Mouse (Mus musculus): Measurements from ENCODE around the gene Fbxw5. TPM values are rescaled to one million over a fixed set of nuclear protein-coding genes. Genes with fewer than 3 reads are reported as not detected.
A peak's percentile ranks its signal among the peaks of the same experiment; 100 is the strongest.

Fbxw5 gene
- polyA plus RNA-seq, 1 experiment from 2014 or later = 88.3 TPM

GRCm38 (mm10) chr2:25501593-25502486, 1.3 kb downstream of the Fbxw5 start, which contains the start of gene C8g:
TSS of gene C8g (minus strand) at chr2:25501719.
- H3K27ac ChIP-seq (ENCODE audit: low read depth, low read length) = no peak within 1 kb of the TSS
- WGBS = 80% methylated on average over 20 of the region's 20 CpGs
- peaks cover 8% of the 10 kb centered on the region; the same call in 1 of the 2 replicates for H3K4me1 ChIP-seq (ENCODE audit: control insufficient read depth, insufficient read depth, low read length)
- H3K9ac ChIP-seq (ENCODE audit: low read length) = peak within 1 kb of the TSS; percentile 78
- DNase-seq (ENCODE audit: low spot score) (no peak), ATAC-seq (ENCODE audit: insufficient read depth, low FRiP score, low TSS enrichment) (no peak)
- no peaks in the 10 kb centered on the region for H3K9me3 ChIP-seq (ENCODE audit: control insufficient read depth, low read length)
- peak within 1 kb of the TSS; percentile 84 for H3K4me2 ChIP-seq (ENCODE audit: low read depth)
- H3K4me3 ChIP-seq (ENCODE audit: low read depth, low read length) = peak within 1 kb of the TSS; percentile 67
- no peaks in the 10 kb centered on the region for H3K27me3 ChIP-seq (ENCODE audit: control insufficient read depth, insufficient read depth, low read length)
- peaks cover 9% of the 10 kb centered on the region for H3K36me3 ChIP-seq (ENCODE audit: control insufficient read depth, insufficient read depth, low read length)

- H3K9me3 ChIP-seq (ENCODE audit: control insufficient read depth, low read length) = no peaks in the 10 kb centered on the region
- no peak overlapping the region for H3K4me3 ChIP-seq (ENCODE audit: low read depth, low read length)
- DNase-seq (ENCODE audit: low spot score) = no peak
- no peak overlapping the region for H3K9ac ChIP-seq (ENCODE audit: low read length)
- H3K36me3 ChIP-seq (ENCODE audit: control insufficient read depth, insufficient read depth, low read length) = peaks cover 9% of the 10 kb centered on the region
- no peaks in the 10 kb centered on the region for H3K27me3 ChIP-seq (ENCODE audit: control insufficient read depth, insufficient read depth, low read length)
- WGBS = 87% methylated on average over 3 of the region's 3 CpGs
- peaks cover 8% of the 10 kb centered on the region; the same call in 1 of the 2 replicates for H3K4me1 ChIP-seq (ENCODE audit: control insufficient read depth, insufficient read depth, low read length)
- no peak overlapping the region for H3K4me2 ChIP-seq (ENCODE audit: low read depth)
- ATAC-seq (ENCODE audit: insufficient read depth, low FRiP score, low TSS enrichment) = no peak
- no peak overlapping the region for H3K27ac ChIP-seq (ENCODE audit: low read depth, low read length)
Measured at GRCm38 (mm10) chr2:25502726-25503125, 2.2 kb downstream of the Fbxw5 start.

GRCm38 (mm10) chr2:25504538-25504937, 4.0 kb downstream of the Fbxw5 start:
- 98% methylated on average over 19 of the region's 19 CpGs for WGBS
- ATAC-seq (ENCODE audit: insufficient read depth, low FRiP score, low TSS enrichment) = no peak
- Histone ChIP-seq H3K9ac (ENCODE audit: low read length) (no peak overlapping the region), H3K27me3 (ENCODE audit: control insufficient read depth, insufficient read depth, low read length) (no peaks in the 10 kb centered on the region), H3K4me2 (ENCODE audit: low read depth) (no peak overlapping the region), H3K4me1 (ENCODE audit: control insufficient read depth, insufficient read depth, low read length) (peaks cover 8% of the 10 kb centered on the region; the same call in 1 of the 2 replicates), H3K27ac (ENCODE audit: low read depth, low read length) (no peak overlapping the region), H3K4me3 (ENCODE audit: low read depth, low read length) (no peak overlapping the region), H3K9me3 (ENCODE audit: control insufficient read depth, low read length) (no peaks in the 10 kb centered on the region), H3K36me3 (ENCODE audit: control insufficient read depth, insufficient read depth, low read length) (peaks cover 9% of the 10 kb centered on the region)
- DNase-seq (ENCODE audit: low spot score) = no peak

GRCm38 (mm10) chr2:25505000-25505399, 4.5 kb downstream of the Fbxw5 start:
- WGBS = 71% methylated on average over 1 of the region's 1 CpGs
- peaks cover 8% of the 10 kb centered on the region; the same call in 1 of the 2 replicates for H3K4me1 ChIP-seq (ENCODE audit: control insufficient read depth, insufficient read depth, low read length)
- ATAC-seq (ENCODE audit: insufficient read depth, low FRiP score, low TSS enrichment) (no peak), DNase-seq (ENCODE audit: low spot score) (no peak)
- H3K36me3 ChIP-seq (ENCODE audit: control insufficient read depth, insufficient read depth, low read length) = peaks cover 9% of the 10 kb centered on the region
- no peak overlapping the region for H3K4me2 ChIP-seq (ENCODE audit: low read depth)
- no peak overlapping the region for H3K9ac ChIP-seq (ENCODE audit: low read length)
- no peak overlapping the region for H3K27ac ChIP-seq (ENCODE audit: low read depth, low read length)
- no peaks in the 10 kb centered on the region for H3K27me3 ChIP-seq (ENCODE audit: control insufficient read depth, insufficient read depth, low read length)
- no peaks in the 10 kb centered on the region for H3K9me3 ChIP-seq (ENCODE audit: control insufficient read depth, low read length)
- H3K4me3 ChIP-seq (ENCODE audit: low read depth, low read length) = no peak overlapping the region

GRCm38 (mm10) chr2:25505860-25506259, 5.3 kb downstream of the Fbxw5 start:
- no peaks in the 10 kb centered on the region for H3K9me3 ChIP-seq (ENCODE audit: control insufficient read depth, low read length)
- H3K27me3 ChIP-seq (ENCODE audit: control insufficient read depth, insufficient read depth, low read length) = no peaks in the 10 kb centered on the region
- H3K36me3 ChIP-seq (ENCODE audit: control insufficient read depth, insufficient read depth, low read length) = peaks cover 9% of the 10 kb centered on the region
- 95% methylated on average over 4 of the region's 4 CpGs for WGBS
- no peak overlapping the region for H3K4me2 ChIP-seq (ENCODE audit: low read depth)
- ATAC-seq (ENCODE audit: insufficient read depth, low FRiP score, low TSS enrichment) = no peak
- no peak overlapping the region for H3K9ac ChIP-seq (ENCODE audit: low read length)
- DNase-seq (ENCODE audit: low spot score) = no peak
- no peak overlapping the region for H3K27ac ChIP-seq (ENCODE audit: low read depth, low read length)
- H3K4me3 ChIP-seq (ENCODE audit: low read depth, low read length) = no peak overlapping the region
- peaks cover 8% of the 10 kb centered on the region; the same call in 1 of the 2 replicates for H3K4me1 ChIP-seq (ENCODE audit: control insufficient read depth, insufficient read depth, low read length)

- Histone ChIP-seq H3K4me3 (ENCODE audit: low read depth, low read length) (no peak overlapping the region), H3K4me2 (ENCODE audit: low read depth) (no peak overlapping the region), H3K27ac (ENCODE audit: low read depth, low read length) (no peak overlapping the region), H3K27me3 (ENCODE audit: control insufficient read depth, insufficient read depth, low read length) (no peaks in the 10 kb centered on the region), H3K4me1 (ENCODE audit: control insufficient read depth, insufficient read depth, low read length) (0 out of 2 replicates have a peak, but pooled peaks cover 1% of the 10 kb centered on the region), H3K9ac (ENCODE audit: low read length) (no peak overlapping the region), H3K36me3 (ENCODE audit: control insufficient read depth, insufficient read depth, low read length) (peaks cover 9% of the 10 kb centered on the region), H3K9me3 (ENCODE audit: control insufficient read depth, low read length) (no peaks in the 10 kb centered on the region)
- ATAC-seq (ENCODE audit: insufficient read depth, low FRiP score, low TSS enrichment) (no peak), DNase-seq (ENCODE audit: low spot score) (no peak)
- 37% methylated on average over 5 of the region's 5 CpGs for WGBS
Measured at GRCm38 (mm10) chr2:25506964-25507363, 6.4 kb downstream of the Fbxw5 start.

GRCm38 (mm10) chr2:25509912-25510311, 9.4 kb downstream of the Fbxw5 start:
- 68% methylated on average over 3 of the region's 3 CpGs for WGBS
- peaks cover 4% of the 10 kb centered on the region for H3K36me3 ChIP-seq (ENCODE audit: control insufficient read depth, insufficient read depth, low read length)
- H3K4me1 ChIP-seq (ENCODE audit: control insufficient read depth, insufficient read depth, low read length) = no peaks in the 10 kb centered on the region
- H3K9ac ChIP-seq (ENCODE audit: low read length) = no peak overlapping the region
- no peak for ATAC-seq (ENCODE audit: insufficient read depth, low FRiP score, low TSS enrichment)
- H3K27me3 ChIP-seq (ENCODE audit: control insufficient read depth, insufficient read depth, low read length) = no peaks in the 10 kb centered on the region
- H3K27ac ChIP-seq (ENCODE audit: low read depth, low read length) = no peak overlapping the region
- no peak overlapping the region for H3K4me3 ChIP-seq (ENCODE audit: low read depth, low read length)
- no peak for DNase-seq (ENCODE audit: low spot score)
- H3K9me3 ChIP-seq (ENCODE audit: control insufficient read depth, low read length) = no peaks in the 10 kb centered on the region
- no peak overlapping the region for H3K4me2 ChIP-seq (ENCODE audit: low read depth)

- H3K36me3 ChIP-seq (ENCODE audit: control insufficient read depth, insufficient read depth, low read length) = peaks cover 34% of the 10 kb centered on the region
- no peaks in the 10 kb centered on the region for H3K9me3 ChIP-seq (ENCODE audit: control insufficient read depth, low read length)
- WGBS = 85% methylated on average over 9 of the region's 9 CpGs
Measured at GRCm38 (mm10) chr2:25526510-25527302, 26.2 kb downstream of the Fbxw5 start.

More at GRCm38 (mm10) chr2:25526510-25527302, 26.2 kb downstream of the Fbxw5 start:
- no peaks in the 10 kb centered on the region for H3K27me3 ChIP-seq (ENCODE audit: control insufficient read depth, insufficient read depth, low read length)
- no peak overlapping the region for H3K9ac ChIP-seq (ENCODE audit: low read length)
- no peak overlapping the region for H3K4me2 ChIP-seq (ENCODE audit: low read depth)
- no peak overlapping the region for H3K27ac ChIP-seq (ENCODE audit: low read depth, low read length)
- no peak overlapping the region for H3K4me3 ChIP-seq (ENCODE audit: low read depth, low read length)
- H3K4me1 ChIP-seq (ENCODE audit: control insufficient read depth, insufficient read depth, low read length) = no peaks in the 10 kb centered on the region
- DNase-seq (ENCODE audit: low spot score) (no peak), ATAC-seq (ENCODE audit: insufficient read depth, low FRiP score, low TSS enrichment) (no peak)

Data from neural tube, embryonic 11.5 days (tissue).